Mouse (Mus musculus): ENCODE measurements around the gene Dnah6. TPM values are rescaled to one million over a fixed set of nuclear protein-coding genes. Genes with fewer than 3 reads are reported as not detected.

Dnah6 gene
- polyA plus RNA-seq, 1 experiment, result 9.9 TPM

GRCm38 (mm10) chr6:73113365-73113764 is 108.1 kb downstream of the Dnah6 start:
- H3K27me3 ChIP-seq (ENCODE audit: control insufficient read depth, insufficient read depth, low read length), result no peaks in the 10 kb centered on the region
- TF ChIP-seq POLR2A (IDR thresholded peaks at IDR 0.05; ENCODE audit: control insufficient read depth, low read depth, low read length) (no peak), CTCF (IDR thresholded peaks at IDR 0.05; ENCODE audit: control insufficient read depth, insufficient read depth, insufficient replicate concordance, low read depth, low read length) (no peak)
- H3K4me1 ChIP-seq (ENCODE audit: control insufficient read depth, insufficient read depth, low read length), result no peaks in the 10 kb centered on the region
- H3K36me3 ChIP-seq (ENCODE audit: control insufficient read depth, insufficient read depth, low read length), result no peaks in the 10 kb centered on the region
- H3K27ac ChIP-seq (ENCODE audit: control insufficient read depth, insufficient read depth, low read depth, low read length), result no peak overlapping the region
- no peak overlapping the region for H3K4me3 ChIP-seq (ENCODE audit: control insufficient read depth, low read depth, low read length)

GRCm38 (mm10) chr6:73093133-73093532 is 128.3 kb downstream of the Dnah6 start:
- Histone ChIP-seq H3K27me3 (ENCODE audit: control insufficient read depth, insufficient read depth, low read length) (no peaks in the 10 kb centered on the region), H3K4me3 (ENCODE audit: control insufficient read depth, low read depth, low read length) (no peak overlapping the region), H3K4me1 (ENCODE audit: control insufficient read depth, insufficient read depth, low read length) (peaks cover 8% of the 10 kb centered on the region), H3K36me3 (ENCODE audit: control insufficient read depth, insufficient read depth, low read length) (no peaks in the 10 kb centered on the region; the same call in none of the 2 replicates), H3K27ac (ENCODE audit: control insufficient read depth, insufficient read depth, low read depth, low read length) (no peak overlapping the region)
- TF ChIP-seq POLR2A (IDR thresholded peaks at IDR 0.05; ENCODE audit: control insufficient read depth, low read depth, low read length), result no peak
- TF ChIP-seq CTCF (IDR thresholded peaks at IDR 0.05; ENCODE audit: control insufficient read depth, insufficient read depth, insufficient replicate concordance, low read depth, low read length), result no peak

- no peak for TF ChIP-seq POLR2A (IDR thresholded peaks at IDR 0.05; ENCODE audit: control insufficient read depth, low read depth, low read length)
- TF ChIP-seq CTCF (IDR thresholded peaks at IDR 0.05; ENCODE audit: control insufficient read depth, insufficient read depth, insufficient replicate concordance, low read depth, low read length), result no peak
- Histone ChIP-seq H3K4me3 (ENCODE audit: control insufficient read depth, low read depth, low read length) (peak overlapping the region; percentile 57), H3K27ac (ENCODE audit: control insufficient read depth, insufficient read depth, low read depth, low read length) (no peak overlapping the region; the same call in 1 of the 2 replicates), H3K27me3 (ENCODE audit: control insufficient read depth, insufficient read depth, low read length) (no peaks in the 10 kb centered on the region), H3K4me1 (ENCODE audit: control insufficient read depth, insufficient read depth, low read length) (peaks cover 12% of the 10 kb centered on the region), H3K36me3 (ENCODE audit: control insufficient read depth, insufficient read depth, low read length) (no peaks in the 10 kb centered on the region; the same call in none of the 2 replicates)
These were observed 130.6 kb downstream of the Dnah6 start for GRCm38 (mm10) chr6:73090836-73091235.

- Histone ChIP-seq H3K4me1 (ENCODE audit: control insufficient read depth, insufficient read depth, low read length) (no peaks in the 10 kb centered on the region), H3K4me3 (ENCODE audit: control insufficient read depth, low read depth, low read length) (no peak overlapping the region), H3K36me3 (ENCODE audit: control insufficient read depth, insufficient read depth, low read length) (no peaks in the 10 kb centered on the region), H3K27ac (ENCODE audit: control insufficient read depth, insufficient read depth, low read depth, low read length) (no peak overlapping the region), H3K27me3 (ENCODE audit: control insufficient read depth, insufficient read depth, low read length) (no peaks in the 10 kb centered on the region)
- TF ChIP-seq CTCF (IDR thresholded peaks at IDR 0.05; ENCODE audit: control insufficient read depth, insufficient read depth, insufficient replicate concordance, low read depth, low read length), result no peak
These were observed 138.9 kb downstream of the Dnah6 start for GRCm38 (mm10) chr6:73082571-73082970.

GRCm38 (mm10) chr6:73072093-73072786 is 149.2 kb downstream of the Dnah6 start:
- H3K27ac ChIP-seq (ENCODE audit: control insufficient read depth, insufficient read depth, low read depth, low read length), result no peak overlapping the region
- no peaks in the 10 kb centered on the region for H3K27me3 ChIP-seq (ENCODE audit: control insufficient read depth, insufficient read depth, low read length)
- H3K36me3 ChIP-seq (ENCODE audit: control insufficient read depth, insufficient read depth, low read length), result no peaks in the 10 kb centered on the region
- no peak for TF ChIP-seq CTCF (IDR thresholded peaks at IDR 0.05; ENCODE audit: control insufficient read depth, insufficient read depth, insufficient replicate concordance, low read depth, low read length)
- no peak for TF ChIP-seq POLR2A (IDR thresholded peaks at IDR 0.05; ENCODE audit: control insufficient read depth, low read depth, low read length)
- no peaks in the 10 kb centered on the region for H3K4me1 ChIP-seq (ENCODE audit: control insufficient read depth, insufficient read depth, low read length)
- no peak overlapping the region for H3K4me3 ChIP-seq (ENCODE audit: control insufficient read depth, low read depth, low read length)

GRCm38 (mm10) chr6:73071214-73071613 is 150.2 kb downstream of the Dnah6 start:
- TF ChIP-seq CTCF (IDR thresholded peaks at IDR 0.05; ENCODE audit: control insufficient read depth, insufficient read depth, insufficient replicate concordance, low read depth, low read length) (no peak), POLR2A (IDR thresholded peaks at IDR 0.05; ENCODE audit: control insufficient read depth, low read depth, low read length) (no peak)
- Histone ChIP-seq H3K4me1 (ENCODE audit: control insufficient read depth, insufficient read depth, low read length) (no peaks in the 10 kb centered on the region), H3K36me3 (ENCODE audit: control insufficient read depth, insufficient read depth, low read length) (no peaks in the 10 kb centered on the region), H3K4me3 (ENCODE audit: control insufficient read depth, low read depth, low read length) (no peak overlapping the region), H3K27ac (ENCODE audit: control insufficient read depth, insufficient read depth, low read depth, low read length) (no peak overlapping the region), H3K27me3 (ENCODE audit: control insufficient read depth, insufficient read depth, low read length) (no peaks in the 10 kb centered on the region)

GRCm38 (mm10) chr6:73070663-73071062 is 150.8 kb downstream of the Dnah6 start:
- H3K4me1 ChIP-seq (ENCODE audit: control insufficient read depth, insufficient read depth, low read length), result no peaks in the 10 kb centered on the region
- no peak for TF ChIP-seq POLR2A (IDR thresholded peaks at IDR 0.05; ENCODE audit: control insufficient read depth, low read depth, low read length)
- no peak for TF ChIP-seq CTCF (IDR thresholded peaks at IDR 0.05; ENCODE audit: control insufficient read depth, insufficient read depth, insufficient replicate concordance, low read depth, low read length)
- no peak overlapping the region for H3K4me3 ChIP-seq (ENCODE audit: control insufficient read depth, low read depth, low read length)
- H3K36me3 ChIP-seq (ENCODE audit: control insufficient read depth, insufficient read depth, low read length), result no peaks in the 10 kb centered on the region
- no peaks in the 10 kb centered on the region for H3K27me3 ChIP-seq (ENCODE audit: control insufficient read depth, insufficient read depth, low read length)
- no peak overlapping the region for H3K27ac ChIP-seq (ENCODE audit: control insufficient read depth, insufficient read depth, low read depth, low read length)

All from testis, adult 2 months (tissue).